Mouse (Mus musculus) liver, embryonic 11.5 days (tissue): ENCODE results near the gene Gng10. TPM values are rescaled to one million over a fixed set of nuclear protein-coding genes. Genes with fewer than 3 reads are reported as not detected.

Experiments used
- ATAC-seq: fragments of 200-750 bp; cut with Nextera tagmentation; replicated peaks from 2 replicates; pipeline ENCODE4 v1.8.0; 2017; ENCODE audit warnings: moderate number of reproducible peaks, mild to moderate bottlenecking, moderate TSS enrichment, moderate library complexity; ENCODE audit not compliant: low FRiP score
- DNase-seq: peaks from one replicate; pipeline ENCODE4 v3.0.0-alpha.2; 2017; ENCODE audit warnings: low spot score
- H3K27ac ChIP-seq: fragments of 300-500 bp; sonication (generic); 2 replicates; pipeline ENCODE4 v1.5.1; 2014; ENCODE audit warnings: mild to moderate bottlenecking, low read depth, low read length, control low read depth
- H3K27me3 ChIP-seq: fragments of 300-500 bp; sonication (generic); replicated peaks from 2 replicates; pipeline ENCODE4 v1.6.1; 2014; ENCODE audit warnings: low read length, mixed read lengths; ENCODE audit not compliant: control insufficient read depth, insufficient read depth
- H3K36me3 ChIP-seq: fragments of 300-500 bp; sonication (generic); 2 replicates; pipeline ENCODE4 v1.6.1; 2014; ENCODE audit warnings: mild to moderate bottlenecking, low read length, moderate library complexity, mixed read lengths; ENCODE audit not compliant: control insufficient read depth, insufficient read depth
- H3K4me1 ChIP-seq: fragments of 300-500 bp; sonication (generic); replicated peaks from 2 replicates; pipeline ENCODE4 v1.6.1; 2014; ENCODE audit warnings: low read length, mixed read lengths; ENCODE audit not compliant: control insufficient read depth, insufficient read depth
- H3K4me2 ChIP-seq: fragments of 300-500 bp; sonication (generic); 2 replicates; pipeline ENCODE4 v1.6.1; 2014; ENCODE audit warnings: mild to moderate bottlenecking, control low read depth, moderate library complexity
- H3K4me3 ChIP-seq: fragments of 300-500 bp; sonication (generic); 2 replicates; pipeline ENCODE4 v1.5.1; 2014; ENCODE audit warnings: low read depth, low read length, control low read depth
- H3K9ac ChIP-seq: fragments of 300-500 bp; sonication (generic); 2 replicates; pipeline ENCODE4 v1.6.1; 2014; ENCODE audit warnings: low read depth, low read length, control low read depth
- H3K9me3 ChIP-seq: fragments of 300-500 bp; sonication (generic); 2 replicates; pipeline ENCODE4 v1.6.1; 2016; ENCODE audit warnings: low read length, inconsistent platforms, mixed read lengths; ENCODE audit not compliant: control insufficient read depth
- WGBS: fragments of 180-500 bp; shearing (Covaris S2); extraction: QIAGEN DNeasy Blood & Tissue Kit; methylation state at CpG from one replicate; pipeline ENCODE4 v1.1.7; 2014; 5-methylcytosine and 5-hydroxymethylcytosine counted together
- polyA plus RNA-seq: library from polyadenylated mRNA; unstranded; fragments of >200 nt; fragmentation: Nextera tagmentation; extraction: Ambion mirVana; gene quantifications from 2 replicates; pipeline ENCODE4 v1.2.1, GENCODE M21; 2014

Gene Gng10
- polyA plus RNA-seq, 1 experiment from 2014 or later = 67.6 TPM

DNA sequence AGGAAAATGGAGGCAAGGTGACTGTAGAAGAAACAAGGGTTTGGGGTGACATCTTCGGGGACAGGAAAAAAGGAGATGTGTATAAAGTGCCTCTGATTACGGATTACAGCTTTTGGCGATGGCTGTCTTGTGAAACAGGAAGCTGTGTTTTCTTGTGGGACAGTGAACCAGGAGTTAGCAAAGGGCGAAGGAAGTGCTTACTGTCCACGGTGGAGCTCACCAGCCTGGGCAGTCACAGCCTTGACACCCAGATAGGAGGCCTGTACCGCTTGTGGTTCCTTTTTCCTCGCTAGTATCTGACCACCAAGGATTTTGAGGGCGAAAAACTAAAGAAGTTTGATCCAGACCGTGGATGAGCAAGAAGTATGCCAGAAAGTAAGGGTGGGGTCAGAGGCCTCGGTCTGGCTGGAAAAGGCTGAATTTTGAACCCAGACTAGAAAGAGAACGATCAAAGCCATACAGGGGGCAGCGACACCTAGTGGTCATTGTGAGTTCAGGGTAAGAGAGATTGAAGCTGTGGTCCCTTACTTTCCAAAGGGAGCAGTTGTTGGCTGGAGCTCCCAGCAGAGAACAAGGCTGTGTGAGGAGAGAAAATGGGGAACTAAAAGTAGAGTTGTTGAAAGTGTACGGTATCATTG lies 1.7 kb downstream of the Gng10 start:
- H3K36me3 ChIP-seq = no peaks in the 10 kb centered on the region
- H3K9me3 ChIP-seq = 0 out of 2 replicates have a peak, but pooled peaks cover 2% of the 10 kb centered on the region
- H3K4me1 ChIP-seq = peaks cover 8% of the 10 kb centered on the region; the same call in 1 of the 2 replicates
- DNase-seq (peak; percentile 75), ATAC-seq (peak; percentile 47)
- no peak overlapping the region for H3K9ac ChIP-seq
- H3K27ac ChIP-seq = no peak overlapping the region
- H3K27me3 ChIP-seq = no peaks in the 10 kb centered on the region
- 29% methylated on average over 13 of the region's 13 CpGs for WGBS
- H3K4me3 ChIP-seq = peak overlapping the region; percentile 18; the same call in 1 of the 2 replicates
- peak overlapping the region; percentile 34; the same call in 1 of the 2 replicates for H3K4me2 ChIP-seq

DNA sequence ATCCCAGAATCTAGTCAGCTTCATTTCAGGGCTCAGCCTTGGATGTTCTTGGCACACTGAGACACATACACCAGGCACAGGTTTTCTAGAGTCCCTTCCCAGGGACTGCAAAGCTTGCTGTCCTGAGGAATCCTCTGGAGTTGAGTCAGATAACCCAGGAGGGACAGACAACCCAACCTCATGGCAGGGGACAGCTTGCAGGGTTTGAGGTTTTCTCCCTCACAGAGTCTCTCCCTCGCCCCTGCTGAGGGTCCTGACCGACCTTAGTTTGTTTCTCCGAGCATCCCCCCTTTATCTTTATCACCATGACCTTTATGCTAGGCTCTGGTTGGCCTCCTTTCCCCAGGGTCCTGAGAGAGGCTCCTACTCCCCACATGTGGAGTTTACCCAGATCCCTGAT lies 2.6 kb downstream of the Gng10 start:
- DNase-seq (no peak), ATAC-seq (no peak)
- no peak overlapping the region for H3K4me3 ChIP-seq
- no peak overlapping the region for H3K27ac ChIP-seq
- H3K9me3 ChIP-seq = 0 out of 2 replicates have a peak, but pooled peaks cover 2% of the 10 kb centered on the region
- peaks cover 8% of the 10 kb centered on the region; the same call in 1 of the 2 replicates for H3K4me1 ChIP-seq
- H3K9ac ChIP-seq = no peak overlapping the region
- WGBS = 63% methylated on average over 3 of the region's 3 CpGs
- no peaks in the 10 kb centered on the region for H3K36me3 ChIP-seq
- H3K27me3 ChIP-seq = no peaks in the 10 kb centered on the region
- H3K4me2 ChIP-seq = no peak overlapping the region

- H3K4me3 ChIP-seq = no peak overlapping the region
- no peaks in the 10 kb centered on the region for H3K36me3 ChIP-seq
- no peak overlapping the region for H3K4me2 ChIP-seq
- no peaks in the 10 kb centered on the region for H3K9me3 ChIP-seq
- no peak for ATAC-seq
- 82% methylated on average over 11 of the region's 11 CpGs for WGBS
- no peak overlapping the region for H3K27ac ChIP-seq
- H3K9ac ChIP-seq = no peak overlapping the region
- DNase-seq = no peak
- no peaks in the 10 kb centered on the region for H3K27me3 ChIP-seq
- peaks cover 8% of the 10 kb centered on the region; the same call in 1 of the 2 replicates for H3K4me1 ChIP-seq
These were observed 5.8 kb downstream of the Gng10 start for GRCm38 (mm10) chr4:59040397-59041287.

DNA sequence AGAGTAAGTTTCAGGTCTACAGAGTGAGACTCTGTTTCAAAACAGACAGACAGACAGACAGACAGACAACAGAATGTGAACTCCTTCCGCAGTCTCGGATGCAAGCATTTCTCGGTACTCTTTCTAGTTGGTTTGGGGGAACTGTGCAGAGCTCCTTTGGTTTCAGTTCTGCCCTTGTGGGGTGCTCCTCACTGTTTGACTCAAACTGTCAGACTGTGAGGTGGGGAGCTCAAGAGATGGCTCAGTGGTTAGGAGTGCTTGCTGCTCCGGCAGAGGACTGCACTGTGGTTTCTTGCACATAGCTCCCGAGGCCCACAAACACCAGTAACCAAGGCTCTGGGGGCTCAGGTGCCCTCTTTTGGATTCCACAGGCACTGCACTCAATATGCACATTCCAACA lies 8.2 kb downstream of the Gng10 start:
- H3K36me3 ChIP-seq = no peaks in the 10 kb centered on the region
- H3K4me3 ChIP-seq = no peak overlapping the region
- WGBS = 90% methylated on average over 5 of the region's 5 CpGs
- H3K27me3 ChIP-seq = no peaks in the 10 kb centered on the region
- H3K9ac ChIP-seq = no peak overlapping the region
- DNase-seq = no peak
- no peaks in the 10 kb centered on the region for H3K4me1 ChIP-seq
- H3K27ac ChIP-seq = no peak overlapping the region
- no peak overlapping the region for H3K4me2 ChIP-seq
- ATAC-seq = no peak
- H3K9me3 ChIP-seq = no peaks in the 10 kb centered on the region

- WGBS = 74% methylated on average over 6 of the region's 6 CpGs
- ATAC-seq (no peak), DNase-seq (no peak)
- no peaks in the 10 kb centered on the region for H3K4me1 ChIP-seq
- H3K9me3 ChIP-seq = no peaks in the 10 kb centered on the region
- no peak overlapping the region for H3K27ac ChIP-seq
- H3K9ac ChIP-seq = no peak overlapping the region
- no peaks in the 10 kb centered on the region for H3K36me3 ChIP-seq
- no peak overlapping the region for H3K4me3 ChIP-seq
- H3K27me3 ChIP-seq = no peaks in the 10 kb centered on the region
- no peak overlapping the region for H3K4me2 ChIP-seq
These were observed 9.0 kb downstream of the Gng10 start for GRCm38 (mm10) chr4:59043891-59044290.

DNA sequence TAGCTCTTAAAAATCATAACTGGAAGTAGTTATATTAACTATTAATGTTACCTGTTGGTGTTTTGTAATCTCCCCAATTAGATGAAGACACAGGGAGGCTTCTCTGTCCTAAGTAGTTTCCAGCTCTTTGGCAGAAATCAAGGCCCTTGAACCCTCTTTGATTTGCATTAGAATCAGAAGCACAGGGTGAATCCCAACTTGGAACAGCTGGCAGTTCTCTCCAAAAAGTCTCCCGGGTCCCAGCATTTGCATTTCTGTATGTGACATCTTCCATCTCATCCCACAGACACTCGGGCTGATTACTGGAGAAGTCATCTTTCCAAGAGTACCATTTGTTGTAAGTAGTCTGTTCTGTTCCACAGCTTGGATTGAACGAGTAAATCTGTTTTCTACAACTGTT lies 12.3 kb downstream of the Gng10 start:
- DNase-seq (no peak), ATAC-seq (no peak)
- Histone ChIP-seq H3K36me3 (no peaks in the 10 kb centered on the region), H3K9me3 (no peaks in the 10 kb centered on the region), H3K9ac (no peak overlapping the region), H3K4me1 (no peaks in the 10 kb centered on the region), H3K4me3 (no peak overlapping the region), H3K27me3 (no peaks in the 10 kb centered on the region), H3K4me2 (no peak overlapping the region), H3K27ac (no peak overlapping the region)
- WGBS = 51% methylated on average over 3 of the region's 3 CpGs

GRCm38 (mm10) chr4:59051081-59051480 lies 16.2 kb downstream of the Gng10 start:
- WGBS = 54% methylated on average over 1 of the region's 1 CpGs

GRCm38 (mm10) chr4:59057929-59058328 lies 23.0 kb downstream of the Gng10 start:
- ATAC-seq (no peak), DNase-seq (no peak)
- Histone ChIP-seq H3K4me1 (no peaks in the 10 kb centered on the region), H3K27ac (no peak overlapping the region), H3K9ac (no peak overlapping the region), H3K36me3 (no peaks in the 10 kb centered on the region), H3K9me3 (no peaks in the 10 kb centered on the region), H3K27me3 (no peaks in the 10 kb centered on the region), H3K4me3 (no peak overlapping the region), H3K4me2 (no peak overlapping the region)
- WGBS = 77% methylated on average over 3 of the region's 3 CpGs

More at GRCm38 (mm10) chr4:59051081-59051480, 16.2 kb downstream of the Gng10 start:
- Histone ChIP-seq H3K4me2 (no peak overlapping the region), H3K9ac (no peak overlapping the region), H3K36me3 (no peaks in the 10 kb centered on the region), H3K9me3 (no peaks in the 10 kb centered on the region), H3K4me1 (no peaks in the 10 kb centered on the region), H3K27ac (no peak overlapping the region), H3K4me3 (no peak overlapping the region), H3K27me3 (no peaks in the 10 kb centered on the region)
- DNase-seq = no peak
- no peak for ATAC-seq
